7 mouse cellular contexts compared by ENCODE assay signal in genomic region chr1:122357015-122357414, GRCm38 (mm10).
DNase-seq lines count a peak whose midpoint lies in the region; ATAC-seq and TF ChIP-seq lines count a peak whose summit lies in the region.

No protein-coding gene starts in this region.

- WGBS in intestine, postnatal 0 days, result 89% methylated on average over 16 of the region's 16 CpGs
- 95% methylated on average over 16 of the region's 16 CpGs for WGBS in midbrain, embryonic 10.5 days

- intact Hi-C loops in left cerebral cortex, postnatal 25 days (cut with DNase I), result loop anchor here (5.0 kb wide), 1 partner anchor 560 kb away; no protein-coding TSS in a partner anchor

- ATAC-seq in intestine, postnatal 0 days, result peak; percentile 100

- DNase-seq in adrenal gland, adult 18-20 months (ENCODE audit: low spot score in 2 of 2), result peak; percentile 100
- peak; percentile 96 for DNase-seq in embryo, embryonic 11 days
- DNase-seq in gonadal fat pad, adult 2 months (ENCODE audit: low read depth), result peak; percentile 71
- DNase-seq in left cerebral cortex, postnatal 25 days (ENCODE audit: low spot score in 2 of 2), result peak; percentile 97 to 98
- peak; percentile 100 for DNase-seq in midbrain, embryonic 10.5 days (ENCODE audit: low spot score)
- peak; percentile 77 to 95 for DNase-seq in spleen, adult 18-20 months

- H3K9ac ChIP-seq in intestine, postnatal 0 days (ENCODE audit: low read depth, low read length), result no peak overlapping the region

- no peaks in the 10 kb centered on the region for H3K9me3 ChIP-seq in intestine, postnatal 0 days (ENCODE audit: control insufficient read depth)
- peaks cover 3% of the 10 kb centered on the region for H3K9me3 ChIP-seq in midbrain, embryonic 10.5 days (replicated peaks)

- H3K27ac ChIP-seq in intestine, postnatal 0 days (ENCODE audit: low read depth, low read length), result no peak overlapping the region
- no peak overlapping the region for H3K27ac ChIP-seq in midbrain, embryonic 10.5 days (replicated peaks)

- no peak for TF ChIP-seq CTCF in intestine, postnatal 0 days (IDR thresholded peaks at IDR 0.05; ENCODE audit: low read depth)

- H3K4me1 ChIP-seq in intestine, postnatal 0 days (replicated peaks; ENCODE audit: control insufficient read depth, insufficient read depth, low read length), result no peaks in the 10 kb centered on the region
- no peaks in the 10 kb centered on the region for H3K4me1 ChIP-seq in midbrain, embryonic 10.5 days

- no peak overlapping the region for H3K4me3 ChIP-seq in intestine, postnatal 0 days (ENCODE audit: low read depth, low read length)
- no peak overlapping the region for H3K4me3 ChIP-seq in midbrain, embryonic 10.5 days

- H3K4me2 ChIP-seq in intestine, postnatal 0 days (replicated peaks; ENCODE audit: low read depth), result no peak overlapping the region

- H3K27me3 ChIP-seq in intestine, postnatal 0 days (replicated peaks; ENCODE audit: control insufficient read depth, insufficient read depth, low read length), result no peaks in the 10 kb centered on the region
- H3K27me3 ChIP-seq in midbrain, embryonic 10.5 days (ENCODE audit: low read depth, poor library complexity, severe bottlenecking), result no peaks in the 10 kb centered on the region

- H3K36me3 ChIP-seq in intestine, postnatal 0 days (ENCODE audit: control insufficient read depth, insufficient read depth), result no peaks in the 10 kb centered on the region
- H3K36me3 ChIP-seq in midbrain, embryonic 10.5 days, result no peaks in the 10 kb centered on the region
